Mouse (Mus musculus) CD4-positive helper T cell, adult 2 months (primary cell): ENCODE results near the gene Gm21488.
"Not testable (repeated sequence)": the region's sequence is repeated elsewhere in the genome, so short reads cannot be mapped to it uniquely, and the experiment has no call there.

Experiments used
- DNase-seq: peaks from one replicate; pipeline ENCODE4 v3.0.0-alpha.2; 2012; ENCODE audit warnings: low read depth, missing footprints, low spot score

The Gm21488 gene

GRCm38 (mm10) chrY:27521820-27522219 lies at the start of gene Gm21488:
TSS of gene Gm21488 (minus strand) at chrY:27521920.
- DNase-seq, result not testable (repeated sequence)
